Mouse (Mus musculus) limb, embryonic 12.5 days (tissue): ENCODE data around the gene Col19a1. TPM values are rescaled to one million over a fixed set of nuclear protein-coding genes. Genes with fewer than 3 reads are reported as not detected.

ENCODE experiments used
- ATAC-seq: fragments of 200-750 bp; cut with Nextera tagmentation; 2 replicates; pipeline ENCODE4 v1.8.0; 2017; ENCODE audit warnings: low read depth, moderate TSS enrichment; ENCODE audit not compliant: insufficient number of reproducible peaks, insufficient read depth, low FRiP score, low TSS enrichment
- H3K27ac ChIP-seq: fragments of 300-500 bp; sonication (generic); 2 replicates; pipeline ENCODE4 v1.5.1; 2016; ENCODE audit warnings: mild to moderate bottlenecking, moderate library complexity
- H3K27me3 ChIP-seq: fragments of 300-500 bp; sonication (generic); 2 replicates; pipeline ENCODE4 v1.6.1; 2016; ENCODE audit warnings: mild to moderate bottlenecking, moderate library complexity
- H3K36me3 ChIP-seq: fragments of 300-500 bp; sonication (generic); 2 replicates; pipeline ENCODE4 v1.6.1; 2016; ENCODE audit warnings: mild to moderate bottlenecking, moderate library complexity
- H3K4me1 ChIP-seq: fragments of 300-500 bp; sonication (generic); replicated peaks from 2 replicates; pipeline ENCODE4 v1.6.1; 2016
- H3K4me2 ChIP-seq: fragments of 300-500 bp; sonication (generic); 2 replicates; pipeline ENCODE4 v1.6.1; 2016; ENCODE audit warnings: mild to moderate bottlenecking, moderate library complexity
- H3K4me3 ChIP-seq: fragments of 300-500 bp; sonication (generic); replicated peaks from 2 replicates; pipeline ENCODE4 v1.5.1; 2016; ENCODE audit warnings: mild to moderate bottlenecking
- H3K9ac ChIP-seq: fragments of 300-500 bp; sonication (generic); replicated peaks from 2 replicates; pipeline ENCODE4 v1.6.1; 2016; ENCODE audit warnings: mild to moderate bottlenecking, moderate library complexity
- H3K9me3 ChIP-seq: fragments of 300-500 bp; sonication (generic); 2 replicates; pipeline ENCODE4 v1.6.1; 2016; ENCODE audit warnings: mild to moderate bottlenecking, moderate library complexity
- WGBS: fragments of 180-500 bp; shearing (Covaris S2); methylation state at CpG from one replicate; pipeline ENCODE4 v1.1.7; 2016; 5-methylcytosine and 5-hydroxymethylcytosine counted together
- polyA plus RNA-seq: library from polyadenylated mRNA; unstranded; fragments of >200 nt; fragmentation: Nextera tagmentation; extraction: Ambion mirVana; gene quantifications from 2 replicates; pipeline ENCODE4 v1.2.1, GENCODE M21; 2016

Gene Col19a1
- polyA plus RNA-seq, 1 experiment from 2014 or later = 6.2 TPM

GRCm38 (mm10) chr1:24225825-24226526 lies 361.3 kb downstream of the Col19a1 start:
- Histone ChIP-seq H3K36me3 (peaks cover 57% of the 10 kb centered on the region), H3K4me1 (peaks cover 30% of the 10 kb centered on the region), H3K4me2 (no peak overlapping the region), H3K27ac (peak overlapping the region; percentile 75), H3K27me3 (no peaks in the 10 kb centered on the region), H3K4me3 (no peak overlapping the region), H3K9ac (no peak overlapping the region), H3K9me3 (no peaks in the 10 kb centered on the region)
- ATAC-seq = peak; percentile 83; the same call in 1 of the 2 replicates
- WGBS = 69% methylated on average over 4 of the region's 4 CpGs

- no peak overlapping the region for H3K27ac ChIP-seq
- H3K36me3 ChIP-seq = peaks cover 62% of the 10 kb centered on the region
- no peak for ATAC-seq
- no peaks in the 10 kb centered on the region for H3K27me3 ChIP-seq
- peaks cover 27% of the 10 kb centered on the region for H3K4me1 ChIP-seq
- H3K9ac ChIP-seq = no peak overlapping the region
- no peaks in the 10 kb centered on the region for H3K9me3 ChIP-seq
- H3K4me2 ChIP-seq = no peak overlapping the region
- 87% methylated on average over 8 of the region's 8 CpGs for WGBS
- H3K4me3 ChIP-seq = no peak overlapping the region
Measured at GRCm38 (mm10) chr1:24222981-24223612, 364.2 kb downstream of the Col19a1 start.

GRCm38 (mm10) chr1:24222231-24222630 lies 365.0 kb downstream of the Col19a1 start:
- no peaks in the 10 kb centered on the region for H3K9me3 ChIP-seq
- no peak overlapping the region for H3K27ac ChIP-seq
- H3K27me3 ChIP-seq = no peaks in the 10 kb centered on the region
- WGBS = 90% methylated on average over 2 of the region's 2 CpGs
- H3K9ac ChIP-seq = no peak overlapping the region
- peaks cover 25% of the 10 kb centered on the region for H3K4me1 ChIP-seq
- no peak overlapping the region for H3K4me3 ChIP-seq
- H3K4me2 ChIP-seq = no peak overlapping the region
- ATAC-seq = no peak
- peaks cover 60% of the 10 kb centered on the region for H3K36me3 ChIP-seq

- Histone ChIP-seq H3K9ac (no peak overlapping the region), H3K27ac (0 out of 2 replicates have a peak overlapping the region, but pooled peaks have one; percentile 18), H3K4me1 (peaks cover 8% of the 10 kb centered on the region), H3K4me2 (no peak overlapping the region), H3K4me3 (no peak overlapping the region), H3K9me3 (no peaks in the 10 kb centered on the region), H3K36me3 (peaks cover 56% of the 10 kb centered on the region), H3K27me3 (no peaks in the 10 kb centered on the region)
- ATAC-seq = no peak
- WGBS = 46% methylated on average over 6 of the region's 6 CpGs
Measured at GRCm38 (mm10) chr1:24219041-24219440, 368.2 kb downstream of the Col19a1 start.

Other genes starting within 250 kb of the Col19a1 start
- gene Lmbrd1, start 91.2 kb upstream of the Col19a1 start, polyA plus RNA-seq = 25.2 and 31.3 TPM in 2 replicates